Mouse (Mus musculus) stomach, embryonic 15.5 days (tissue): ENCODE data around the gene Lce1l. TPM values are rescaled to one million over a fixed set of nuclear protein-coding genes. Genes with fewer than 3 reads are reported as not detected.
"Not testable (repeated sequence)": the region's sequence is repeated elsewhere in the genome, so short reads cannot be mapped to it uniquely, and the experiment has no call there.

ENCODE experiments used
- ATAC-seq: fragments of 200-750 bp; cut with Nextera tagmentation; 2 replicates; pipeline ENCODE4 v1.8.0; 2017; ENCODE audit warnings: low read depth, moderate number of reproducible peaks, moderate TSS enrichment; ENCODE audit not compliant: insufficient read depth, low FRiP score
- H3K27ac ChIP-seq: fragments of 300-500 bp; sonication (generic); 2 replicates; pipeline ENCODE4 v1.5.1; 2015; ENCODE audit warnings: mild to moderate bottlenecking, inconsistent platforms
- H3K27me3 ChIP-seq: fragments of 300-500 bp; sonication (generic); replicated peaks from 2 replicates; pipeline ENCODE4 v1.6.1; 2015; ENCODE audit warnings: inconsistent platforms
- H3K36me3 ChIP-seq: fragments of 300-500 bp; sonication (generic); 2 replicates; pipeline ENCODE4 v1.6.1; 2015; ENCODE audit warnings: inconsistent platforms
- H3K4me1 ChIP-seq: fragments of 300-500 bp; sonication (generic); 2 replicates; pipeline ENCODE4 v1.6.1; 2015; ENCODE audit warnings: inconsistent platforms
- H3K4me2 ChIP-seq: fragments of 300-500 bp; sonication (generic); 2 replicates; pipeline ENCODE4 v1.6.1; 2015; ENCODE audit warnings: mild to moderate bottlenecking, inconsistent platforms
- H3K4me3 ChIP-seq: fragments of 300-500 bp; sonication (generic); replicated peaks from 2 replicates; pipeline ENCODE4 v1.5.1; 2015; ENCODE audit warnings: inconsistent platforms
- H3K9ac ChIP-seq: fragments of 300-500 bp; sonication (generic); 2 replicates; pipeline ENCODE4 v1.6.1; 2015; ENCODE audit warnings: inconsistent platforms
- H3K9me3 ChIP-seq: fragments of 300-500 bp; sonication (generic); 2 replicates; pipeline ENCODE4 v1.6.1; 2016; ENCODE audit warnings: inconsistent platforms
- WGBS: fragments of 180-500 bp; shearing (Covaris S2); methylation state at CpG from one replicate; pipeline ENCODE4 v1.1.7; 2015; 5-methylcytosine and 5-hydroxymethylcytosine counted together
- polyA plus RNA-seq: library from polyadenylated mRNA; unstranded; fragments of >200 nt; fragmentation: Nextera tagmentation; extraction: Ambion mirVana; gene quantifications from 2 replicates; pipeline ENCODE4 v1.2.1, GENCODE M21; 2015

Gene Lce1l
- polyA plus RNA-seq = not detected in 2 replicates

DNA sequence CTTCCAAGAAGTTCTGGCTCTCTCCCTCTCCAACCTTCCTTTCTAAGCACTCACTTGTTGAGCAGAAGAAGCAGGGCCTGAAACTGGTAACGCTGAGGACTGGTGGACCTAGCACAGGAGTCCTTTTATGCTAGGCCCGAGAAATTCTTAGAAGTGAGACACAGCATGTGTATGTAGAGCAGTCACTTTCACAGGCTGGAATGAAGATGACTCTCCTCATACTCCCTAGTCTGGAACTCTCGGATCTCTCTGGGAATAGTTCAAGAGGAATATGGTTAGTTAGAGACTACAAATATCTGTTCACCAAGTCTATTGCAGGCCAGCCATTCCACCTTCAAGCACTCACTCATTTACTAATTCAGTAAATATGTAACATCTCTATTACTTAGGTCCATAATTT, at the start of gene Lce1l:
TSS of gene Lce1l (minus strand) at position 101 of the 400 bp plus-strand sequence.
- no peak for ATAC-seq
- 80% methylated on average over 3 of the region's 3 CpGs for WGBS
- H3K9me3 ChIP-seq = no peaks in the 10 kb centered on the region

DNA sequence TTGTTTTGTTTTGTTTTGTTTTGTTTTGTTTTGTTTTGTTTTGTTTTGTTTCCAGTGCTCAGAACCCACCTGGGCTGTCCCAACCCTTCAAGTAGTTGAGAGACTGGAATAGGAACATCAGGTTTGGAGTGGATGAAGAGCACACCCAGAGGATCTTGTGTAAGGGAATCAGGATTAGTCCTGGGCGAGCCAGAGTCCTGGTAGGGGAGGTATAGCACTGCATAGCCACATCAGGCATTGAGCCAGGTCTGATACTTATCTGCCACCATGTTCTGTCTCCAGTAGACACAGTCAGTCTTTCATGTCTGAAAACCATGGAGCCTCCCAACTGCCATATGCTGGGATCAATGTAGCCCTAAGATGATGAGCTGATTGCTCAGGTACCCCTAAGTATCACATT, 43.4 kb upstream of the Lce1l start:
- Histone ChIP-seq H3K27me3 (no peaks in the 10 kb centered on the region), H3K9ac (no peak overlapping the region), H3K4me2 (no peak overlapping the region), H3K4me1 (no peaks in the 10 kb centered on the region), H3K36me3 (no peaks in the 10 kb centered on the region), H3K4me3 (no peak overlapping the region), H3K27ac (no peak overlapping the region), H3K9me3 (no peaks in the 10 kb centered on the region)
- no peak for ATAC-seq
- WGBS = 54% methylated on average over 1 of the region's 1 CpGs

More for the DNA sequence above, at the start of gene Lce1l:
- Histone ChIP-seq H3K4me1 (no peaks in the 10 kb centered on the region), H3K36me3 (no peaks in the 10 kb centered on the region), H3K4me2 (no peak within 1 kb of the TSS), H3K9ac (no peak within 1 kb of the TSS), H3K27me3 (no peaks in the 10 kb centered on the region), H3K27ac (no peak within 1 kb of the TSS), H3K4me3 (no peak within 1 kb of the TSS)

DNA sequence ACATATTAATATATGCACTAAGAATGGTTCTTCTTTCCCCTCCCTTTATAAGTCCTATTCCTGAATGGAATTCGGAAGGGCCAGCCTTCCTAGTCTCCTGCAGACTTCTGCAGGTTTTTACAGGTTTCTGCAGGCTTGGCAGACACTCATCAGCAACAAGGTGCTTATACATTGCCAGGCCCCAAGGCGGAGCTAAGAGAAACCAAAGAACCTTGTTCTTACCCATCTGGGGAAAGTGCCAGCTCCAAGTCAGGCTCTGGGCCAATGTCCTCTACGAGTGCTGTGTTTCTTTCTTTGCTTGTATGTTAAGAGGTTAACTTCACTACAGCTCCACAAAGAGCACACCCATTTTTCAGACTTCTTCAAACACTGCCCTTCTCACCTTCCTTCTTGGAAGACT, 43.0 kb upstream of the Lce1l start:
- WGBS = 57% methylated on average over 3 of the region's 3 CpGs
- H3K27me3 ChIP-seq = no peaks in the 10 kb centered on the region
- no peak overlapping the region for H3K4me2 ChIP-seq
- H3K4me1 ChIP-seq = no peaks in the 10 kb centered on the region
- H3K36me3 ChIP-seq = no peaks in the 10 kb centered on the region
- no peak overlapping the region for H3K4me3 ChIP-seq
- no peak overlapping the region for H3K27ac ChIP-seq
- no peak overlapping the region for H3K9ac ChIP-seq
- H3K9me3 ChIP-seq = no peaks in the 10 kb centered on the region
- ATAC-seq = no peak

DNA sequence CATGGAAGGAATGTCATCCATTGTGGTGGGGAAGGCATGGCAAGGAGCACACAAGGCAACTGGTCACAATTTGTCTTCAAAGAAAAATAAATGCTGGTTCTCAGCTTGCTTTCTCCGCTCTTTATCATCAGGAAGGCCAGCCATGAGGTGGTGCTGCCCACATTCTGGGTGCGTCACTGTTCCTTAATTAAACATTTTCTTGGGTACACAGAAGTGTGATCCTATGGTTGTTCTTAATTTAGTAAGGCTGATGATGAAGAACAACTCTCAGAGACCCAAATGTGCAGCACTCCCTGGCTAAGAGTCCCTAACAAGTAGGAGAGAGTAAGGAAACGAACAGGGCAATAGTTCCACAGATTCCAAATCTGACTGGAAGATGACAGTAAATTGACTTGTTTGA, 23.1 kb upstream of the Lce1l start:
- no peak overlapping the region for H3K4me2 ChIP-seq
- WGBS = 79% methylated on average over 3 of the region's 3 CpGs
- no peak for ATAC-seq
- no peaks in the 10 kb centered on the region for H3K4me1 ChIP-seq
- no peak overlapping the region for H3K27ac ChIP-seq
- H3K9ac ChIP-seq = no peak overlapping the region
- H3K36me3 ChIP-seq = no peaks in the 10 kb centered on the region
- no peaks in the 10 kb centered on the region for H3K9me3 ChIP-seq
- no peaks in the 10 kb centered on the region for H3K27me3 ChIP-seq
- H3K4me3 ChIP-seq = no peak overlapping the region

DNA sequence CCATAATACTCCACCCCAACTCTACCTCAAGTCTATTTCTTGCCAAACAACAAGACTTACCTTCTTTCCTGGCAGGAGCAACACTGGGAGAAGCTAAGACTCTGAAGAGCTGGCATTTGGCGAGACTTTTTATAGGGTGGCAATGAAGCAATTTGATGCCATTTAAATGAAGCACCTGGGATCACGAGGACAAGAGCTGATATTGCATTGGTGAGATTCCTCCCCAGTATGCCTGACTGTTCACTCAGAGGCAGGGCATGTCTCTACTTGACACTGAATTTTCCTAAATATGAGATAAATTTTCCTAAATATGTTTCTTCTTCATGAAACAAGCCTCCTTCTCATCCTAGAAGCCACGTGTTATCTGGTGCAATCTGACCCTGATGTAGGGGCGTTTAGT, 19.0 kb upstream of the Lce1l start, which contains the start of gene 2310050C09Rik:
TSS of gene 2310050C09Rik (minus strand) at position 101 of the 400 bp plus-strand sequence.
- no peaks in the 10 kb centered on the region for H3K27me3 ChIP-seq
- H3K9me3 ChIP-seq = no peaks in the 10 kb centered on the region
- H3K9ac ChIP-seq = no peak within 1 kb of the TSS
- no peak within 1 kb of the TSS for H3K4me3 ChIP-seq
- no peaks in the 10 kb centered on the region for H3K36me3 ChIP-seq
- no peaks in the 10 kb centered on the region for H3K4me1 ChIP-seq
- 76% methylated on average over 4 of the region's 4 CpGs for WGBS
- ATAC-seq = no peak
- no peak within 1 kb of the TSS for H3K4me2 ChIP-seq
- H3K27ac ChIP-seq = no peak within 1 kb of the TSS

DNA sequence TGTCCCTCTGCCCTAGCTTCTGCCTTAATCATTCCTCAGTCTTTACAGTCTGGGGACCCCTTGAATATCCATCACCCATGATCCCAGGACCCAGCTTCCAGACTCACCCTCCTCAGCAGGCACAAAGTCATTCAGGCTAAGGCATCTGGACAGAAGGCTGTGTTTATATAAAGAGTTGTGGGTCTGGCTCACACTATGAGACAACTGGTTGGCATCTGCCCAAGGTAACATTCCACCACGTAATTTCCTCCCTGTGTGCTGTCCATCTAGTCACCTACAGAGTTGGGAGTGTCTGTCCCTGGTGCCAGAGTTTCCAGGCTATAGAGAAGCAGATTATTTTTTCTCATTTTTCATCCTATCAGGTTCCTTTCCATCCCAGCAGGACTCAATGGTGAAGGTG, 24.0 kb downstream of the Lce1l start, which contains the start of gene Kprp:
TSS of gene Kprp (minus strand) at position 140 of the 400 bp plus-strand sequence.
- ATAC-seq = no peak
- 29% methylated on average over 1 of the region's 1 CpGs for WGBS
- no peak within 1 kb of the TSS for H3K9ac ChIP-seq
- H3K27me3 ChIP-seq = no peaks in the 10 kb centered on the region
- no peak within 1 kb of the TSS for H3K4me3 ChIP-seq
- H3K27ac ChIP-seq = no peak within 1 kb of the TSS
- H3K4me1 ChIP-seq = no peaks in the 10 kb centered on the region
- no peak within 1 kb of the TSS for H3K4me2 ChIP-seq
- no peaks in the 10 kb centered on the region for H3K9me3 ChIP-seq
- H3K36me3 ChIP-seq = no peaks in the 10 kb centered on the region

DNA sequence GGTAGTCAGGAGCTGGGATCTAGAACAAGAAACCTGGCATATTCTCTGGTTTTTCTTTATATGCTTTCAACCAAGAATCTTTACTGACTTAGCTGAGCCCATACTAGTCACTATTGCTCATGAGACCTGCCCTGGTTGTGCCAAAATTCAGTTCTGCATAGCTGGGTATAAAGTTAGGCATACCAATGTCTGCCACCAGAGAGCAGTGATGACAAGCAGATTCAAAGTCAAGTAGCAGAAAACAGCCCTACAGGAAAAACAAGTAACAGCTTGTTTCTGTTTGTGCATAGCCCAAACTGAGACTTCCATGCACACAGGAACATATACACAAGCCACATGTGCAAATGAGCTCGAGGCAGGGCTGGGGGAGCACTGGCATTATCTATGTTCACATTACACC, 25.3 kb downstream of the Lce1l start:
- no peak overlapping the region for H3K4me2 ChIP-seq
- no peak overlapping the region for H3K9ac ChIP-seq
- no peaks in the 10 kb centered on the region for H3K36me3 ChIP-seq
- no peaks in the 10 kb centered on the region for H3K9me3 ChIP-seq
- ATAC-seq = no peak
- no peak overlapping the region for H3K4me3 ChIP-seq
- no peak overlapping the region for H3K27ac ChIP-seq
- WGBS = 22% methylated on average over 1 of the region's 1 CpGs
- no peaks in the 10 kb centered on the region for H3K27me3 ChIP-seq
- H3K4me1 ChIP-seq = no peaks in the 10 kb centered on the region

DNA sequence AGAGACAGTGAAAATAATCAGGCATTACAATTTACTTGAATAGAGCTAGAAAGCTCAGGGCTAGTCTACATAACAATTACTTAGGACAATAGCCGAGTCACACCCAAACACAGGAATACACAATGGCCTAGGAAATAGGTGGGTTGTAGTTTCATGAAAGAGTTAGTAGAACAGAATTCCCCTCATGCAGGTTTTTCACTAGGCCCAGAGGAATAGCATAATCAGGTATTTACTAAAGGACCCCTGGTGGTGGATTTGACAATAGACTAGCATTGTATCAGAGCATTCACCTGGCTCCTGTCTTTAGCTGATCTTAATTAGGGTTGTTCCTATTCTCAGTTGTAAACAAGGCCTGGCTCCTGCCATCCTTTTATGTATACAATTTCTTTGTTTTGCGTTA, 35.0 kb downstream of the Lce1l start:
- not testable (repeated sequence) for H3K4me1 ChIP-seq, H3K4me3 ChIP-seq, H3K9me3 ChIP-seq, H3K27ac ChIP-seq, ATAC-seq, H3K4me2 ChIP-seq, H3K9ac ChIP-seq, H3K27me3 ChIP-seq, H3K36me3 ChIP-seq
- WGBS = 90% methylated on average over 2 of the region's 2 CpGs

DNA sequence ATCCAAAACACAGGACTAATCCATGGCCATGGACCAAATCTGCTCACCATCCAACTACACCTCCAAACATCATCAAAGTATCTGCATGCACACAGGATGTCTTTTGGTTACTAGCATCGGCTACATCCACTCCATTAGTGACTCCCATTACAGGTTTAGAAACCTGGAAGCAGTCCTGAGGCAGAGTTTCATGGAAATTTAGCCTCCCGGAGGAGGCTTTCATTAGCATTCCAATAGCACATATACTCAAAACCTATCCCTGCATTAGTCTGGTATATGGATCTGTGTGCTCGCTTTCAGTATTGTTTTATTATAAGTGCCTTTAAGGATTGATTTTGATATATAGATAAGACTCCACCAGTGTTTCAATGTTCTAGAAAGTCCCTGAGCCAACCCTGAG, 35.5 kb downstream of the Lce1l start:
- Histone ChIP-seq H3K4me3 (no peak overlapping the region), H3K9me3 (no peaks in the 10 kb centered on the region), H3K36me3 (no peaks in the 10 kb centered on the region), H3K4me2 (no peak overlapping the region), H3K4me1 (no peaks in the 10 kb centered on the region), H3K27me3 (no peaks in the 10 kb centered on the region), H3K27ac (no peak overlapping the region), H3K9ac (no peak overlapping the region)
- 92% methylated on average over 3 of the region's 3 CpGs for WGBS
- no peak for ATAC-seq

DNA sequence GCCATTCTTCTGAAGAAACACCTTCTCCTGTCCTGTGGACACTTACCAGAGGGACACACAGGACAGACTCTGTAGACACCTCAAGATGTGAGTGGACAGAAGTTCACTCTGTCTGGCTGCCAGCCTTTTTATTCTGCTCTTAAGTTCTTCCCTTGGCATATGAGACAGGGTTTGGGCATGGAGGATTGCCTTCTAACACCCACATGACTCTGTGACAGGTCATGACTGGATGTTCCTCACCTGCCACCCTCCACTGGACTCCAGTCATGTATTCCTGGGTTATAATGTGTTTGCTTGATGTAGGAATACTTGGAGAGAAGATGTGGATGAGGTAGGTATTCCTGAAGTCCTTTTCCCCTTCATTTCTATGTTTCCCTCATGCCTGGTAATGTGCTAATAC, 43.3 kb downstream of the Lce1l start, which contains the start of gene Lce1k:
TSS of gene Lce1k (minus strand) at position 101 of the 400 bp plus-strand sequence.
- ATAC-seq = no peak
- Histone ChIP-seq H3K27ac (no peak within 1 kb of the TSS), H3K36me3 (no peaks in the 10 kb centered on the region), H3K9ac (no peak within 1 kb of the TSS), H3K4me1 (no peaks in the 10 kb centered on the region), H3K4me3 (no peak within 1 kb of the TSS), H3K9me3 (no peaks in the 10 kb centered on the region), H3K27me3 (no peaks in the 10 kb centered on the region), H3K4me2 (no peak within 1 kb of the TSS)

Other genes starting within 250 kb of the Lce1l start
- not detected in 2 replicates for gene 2210017I01Rik, start 243.8 kb downstream of the Lce1l start, polyA plus RNA-seq
- gene Lce6a, start 229.6 kb downstream of the Lce1l start, polyA plus RNA-seq = not detected in 2 replicates
- not detected in 2 replicates for gene Lce1a1, start 203.0 kb downstream of the Lce1l start, polyA plus RNA-seq
- not detected in 2 replicates for gene Lce1b, start 194.4 kb downstream of the Lce1l start, polyA plus RNA-seq
- not detected in 2 replicates for gene Lce1a2, start 181.0 kb downstream of the Lce1l start, polyA plus RNA-seq
- gene Lce1c, start 172.0 kb downstream of the Lce1l start, polyA plus RNA-seq = not detected in 2 replicates
- not detected in 2 replicates for gene Lce1d, start 164.1 kb downstream of the Lce1l start, polyA plus RNA-seq
- not detected in 2 replicates for gene Lce1e, start 142.2 kb downstream of the Lce1l start, polyA plus RNA-seq
- not detected in 2 replicates for gene Lce1f, start 130.9 kb downstream of the Lce1l start, polyA plus RNA-seq
- gene Gm38119, start 112.2 kb downstream of the Lce1l start, polyA plus RNA-seq = not detected in 2 replicates
- gene Lce1g, start 98.9 kb downstream of the Lce1l start, polyA plus RNA-seq = not detected in 2 replicates
- not detected in 2 replicates for gene Lce1h, start 86.2 kb downstream of the Lce1l start, polyA plus RNA-seq
- not detected in 2 replicates for gene Lce1i, start 72.4 kb downstream of the Lce1l start, polyA plus RNA-seq
- gene Lce1j, start 60.8 kb downstream of the Lce1l start, polyA plus RNA-seq = not detected in 2 replicates
- not detected in 2 replicates for gene Lce1k, start 43.4 kb downstream of the Lce1l start, polyA plus RNA-seq
- gene Kprp, start 24.0 kb downstream of the Lce1l start, polyA plus RNA-seq = 0.05 TPM in 1 of 2 replicates, not detected in the other
- gene 2310050C09Rik, start 18.9 kb upstream of the Lce1l start, polyA plus RNA-seq = not detected in 2 replicates
- gene Lce3a, start 74.9 kb upstream of the Lce1l start, polyA plus RNA-seq = 0.62 TPM in 1 of 2 replicates, not detected in the other
- not detected in 2 replicates for gene Lce3b, start 81.7 kb upstream of the Lce1l start, polyA plus RNA-seq
- not detected in 2 replicates for gene Lce3c, start 93.2 kb upstream of the Lce1l start, polyA plus RNA-seq
- not detected in 2 replicates for gene Lce3d, start 106.1 kb upstream of the Lce1l start, polyA plus RNA-seq
- 0.36 TPM in 1 of 2 replicates, not detected in the other for gene Lce3e, start 115.8 kb upstream of the Lce1l start, polyA plus RNA-seq
- 2.3 TPM in 1 of 2 replicates, not detected in the other for gene Lce3f, start 140.9 kb upstream of the Lce1l start, polyA plus RNA-seq
- 3.0 and 22.7 TPM in 2 replicates for gene Crct1, start 164.4 kb upstream of the Lce1l start, polyA plus RNA-seq
- not detected in 2 replicates for gene Lce1m, start 167.8 kb upstream of the Lce1l start, polyA plus RNA-seq
- gene Gm4858, start 217.5 kb upstream of the Lce1l start, polyA plus RNA-seq = not detected in 2 replicates